Mouse (Mus musculus): ENCODE measurements at regions not wholly inside any gene's neighbourhood (a gene's known extent, or its start where the extent isn't known, plus 50 kb on each side); places are given as distances from the start of the nearest gene placed in this dataset.

- ATAC-seq: no peak
- no peaks in the 10 kb centered on the region for H3K9me3 ChIP-seq (ENCODE audit: control insufficient read depth)
- 75% methylated on average over 3 of the region's 3 CpGs for WGBS
- H3K4me2 ChIP-seq (replicated peaks; ENCODE audit: low read depth): no peak overlapping the region
- no peaks in the 10 kb centered on the region for H3K27me3 ChIP-seq (replicated peaks; ENCODE audit: control insufficient read depth, insufficient read depth, low read length)
- H3K27ac ChIP-seq (ENCODE audit: low read depth, low read length): no peak overlapping the region
- no peaks in the 10 kb centered on the region for H3K4me1 ChIP-seq (replicated peaks; ENCODE audit: control insufficient read depth, insufficient read depth, low read length)
- no peak for TF ChIP-seq CTCF (IDR thresholded peaks at IDR 0.05; ENCODE audit: low read depth)
- no peaks in the 10 kb centered on the region for H3K36me3 ChIP-seq (ENCODE audit: control insufficient read depth, insufficient read depth)
- no peak overlapping the region for H3K9ac ChIP-seq (ENCODE audit: low read depth, low read length)
- H3K4me3 ChIP-seq (ENCODE audit: low read depth, low read length): no peak overlapping the region
Observed at GRCm38 (mm10) chr13:44180384-44180783, 395.8 kb downstream of the Cd83 start.

GRCm38 (mm10) chr13:44182544-44183191 lies 398.1 kb downstream of the Cd83 start:
- ATAC-seq: no peak
- no peaks in the 10 kb centered on the region for H3K9me3 ChIP-seq (ENCODE audit: control insufficient read depth)
- TF ChIP-seq CTCF (IDR thresholded peaks at IDR 0.05; ENCODE audit: low read depth): no peak
- H3K36me3 ChIP-seq (ENCODE audit: control insufficient read depth, insufficient read depth): no peaks in the 10 kb centered on the region
- WGBS: 44% methylated on average over 15 of the region's 15 CpGs
- no peak overlapping the region for H3K4me2 ChIP-seq (replicated peaks; ENCODE audit: low read depth)
- no peak overlapping the region for H3K9ac ChIP-seq (ENCODE audit: low read depth, low read length)
- H3K4me3 ChIP-seq (ENCODE audit: low read depth, low read length): no peak overlapping the region
- H3K27me3 ChIP-seq (replicated peaks; ENCODE audit: control insufficient read depth, insufficient read depth, low read length): no peaks in the 10 kb centered on the region
- no peak overlapping the region for H3K27ac ChIP-seq (ENCODE audit: low read depth, low read length)
- no peaks in the 10 kb centered on the region for H3K4me1 ChIP-seq (replicated peaks; ENCODE audit: control insufficient read depth, insufficient read depth, low read length)

- Histone ChIP-seq H3K4me3 (ENCODE audit: low read depth, low read length) (no peak overlapping the region), H3K27me3 (replicated peaks; ENCODE audit: control insufficient read depth, insufficient read depth, low read length) (no peaks in the 10 kb centered on the region), H3K4me1 (replicated peaks; ENCODE audit: control insufficient read depth, insufficient read depth, low read length) (no peaks in the 10 kb centered on the region), H3K4me2 (replicated peaks; ENCODE audit: low read depth) (no peak overlapping the region), H3K27ac (ENCODE audit: low read depth, low read length) (no peak overlapping the region), H3K9me3 (ENCODE audit: control insufficient read depth) (no peaks in the 10 kb centered on the region), H3K9ac (ENCODE audit: low read depth, low read length) (no peak overlapping the region), H3K36me3 (ENCODE audit: control insufficient read depth, insufficient read depth) (no peaks in the 10 kb centered on the region)
- no peak for ATAC-seq
- 89% methylated on average over 5 of the region's 5 CpGs for WGBS
- TF ChIP-seq CTCF (IDR thresholded peaks at IDR 0.05; ENCODE audit: low read depth): no peak
Observed at GRCm38 (mm10) chr13:44195365-44195764, 410.8 kb downstream of the Cd83 start.

GRCm38 (mm10) chr13:44206042-44206441 lies 421.5 kb downstream of the Cd83 start:
- H3K9me3 ChIP-seq (ENCODE audit: control insufficient read depth): no peaks in the 10 kb centered on the region
- WGBS: 79% methylated on average over 4 of the region's 4 CpGs
- TF ChIP-seq CTCF (IDR thresholded peaks at IDR 0.05; ENCODE audit: low read depth): no peak
- no peak for ATAC-seq
- H3K4me3 ChIP-seq (ENCODE audit: low read depth, low read length): no peak overlapping the region
- no peak overlapping the region for H3K27ac ChIP-seq (ENCODE audit: low read depth, low read length)
- H3K9ac ChIP-seq (ENCODE audit: low read depth, low read length): no peak overlapping the region
- no peaks in the 10 kb centered on the region for H3K27me3 ChIP-seq (replicated peaks; ENCODE audit: control insufficient read depth, insufficient read depth, low read length)
- H3K4me1 ChIP-seq (replicated peaks; ENCODE audit: control insufficient read depth, insufficient read depth, low read length): no peaks in the 10 kb centered on the region
- H3K4me2 ChIP-seq (replicated peaks; ENCODE audit: low read depth): no peak overlapping the region
- no peaks in the 10 kb centered on the region for H3K36me3 ChIP-seq (ENCODE audit: control insufficient read depth, insufficient read depth)

DNA sequence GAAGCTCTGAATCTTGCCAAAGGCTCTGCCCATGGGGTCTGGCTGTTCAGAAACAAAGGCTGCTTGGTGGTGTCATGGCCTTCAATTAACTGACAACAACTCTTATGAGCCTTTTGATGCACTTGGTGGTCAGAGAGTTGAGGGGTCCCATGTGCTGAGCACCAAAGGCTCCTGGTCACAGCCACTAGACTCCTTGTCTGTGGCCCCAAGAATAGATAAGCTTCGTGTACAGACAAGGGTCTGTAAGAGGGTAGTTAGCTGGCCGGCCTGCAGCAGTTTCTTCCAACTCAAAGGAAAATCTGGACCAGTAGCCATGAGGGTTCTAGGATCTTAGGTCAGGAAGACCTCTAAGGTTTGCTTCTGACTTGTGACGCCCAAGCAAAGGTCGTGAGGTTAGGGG lies 421.9 kb downstream of the Cd83 start:
- no peaks in the 10 kb centered on the region for H3K4me1 ChIP-seq (replicated peaks; ENCODE audit: control insufficient read depth, insufficient read depth, low read length)

GRCm38 (mm10) chr13:44207400-44208005 lies 422.9 kb downstream of the Cd83 start:
- 70% methylated on average over 11 of the region's 11 CpGs for WGBS
- H3K4me1 ChIP-seq (replicated peaks; ENCODE audit: control insufficient read depth, insufficient read depth, low read length): no peaks in the 10 kb centered on the region
- no peak for ATAC-seq

More for the DNA sequence above, 421.9 kb downstream of the Cd83 start:
- Histone ChIP-seq H3K27me3 (replicated peaks; ENCODE audit: control insufficient read depth, insufficient read depth, low read length) (no peaks in the 10 kb centered on the region), H3K27ac (ENCODE audit: low read depth, low read length) (no peak overlapping the region), H3K9me3 (ENCODE audit: control insufficient read depth) (no peaks in the 10 kb centered on the region), H3K4me2 (replicated peaks; ENCODE audit: low read depth) (no peak overlapping the region), H3K36me3 (ENCODE audit: control insufficient read depth, insufficient read depth) (no peaks in the 10 kb centered on the region), H3K9ac (ENCODE audit: low read depth, low read length) (no peak overlapping the region), H3K4me3 (ENCODE audit: low read depth, low read length) (no peak overlapping the region)
- 88% methylated on average over 4 of the region's 4 CpGs for WGBS
- no peak for ATAC-seq
- no peak for TF ChIP-seq CTCF (IDR thresholded peaks at IDR 0.05; ENCODE audit: low read depth)

More at GRCm38 (mm10) chr13:44207400-44208005, 422.9 kb downstream of the Cd83 start:
- Histone ChIP-seq H3K4me2 (replicated peaks; ENCODE audit: low read depth) (no peak overlapping the region), H3K36me3 (ENCODE audit: control insufficient read depth, insufficient read depth) (no peaks in the 10 kb centered on the region), H3K4me3 (ENCODE audit: low read depth, low read length) (no peak overlapping the region), H3K27ac (ENCODE audit: low read depth, low read length) (no peak overlapping the region), H3K9ac (ENCODE audit: low read depth, low read length) (no peak overlapping the region), H3K9me3 (ENCODE audit: control insufficient read depth) (no peaks in the 10 kb centered on the region), H3K27me3 (replicated peaks; ENCODE audit: control insufficient read depth, insufficient read depth, low read length) (no peaks in the 10 kb centered on the region)
- no peak for TF ChIP-seq CTCF (IDR thresholded peaks at IDR 0.05; ENCODE audit: low read depth)
